Mouse (Mus musculus) limb, embryonic 15.5 days (tissue): ENCODE measurements around the gene Phb2. TPM values are rescaled to one million over a fixed set of nuclear protein-coding genes. Genes with fewer than 3 reads are reported as not detected.

Experiments used
- ATAC-seq: fragments of 200-750 bp; cut with Nextera tagmentation; 2 replicates; pipeline ENCODE4 v1.8.0; 2017; ENCODE audit warnings: low read depth, moderate TSS enrichment; ENCODE audit not compliant: insufficient number of reproducible peaks, low FRiP score, low TSS enrichment
- H3K27ac ChIP-seq: fragments of 300-500 bp; sonication (generic); 2 replicates; pipeline ENCODE4 v1.5.1; 2015; ENCODE audit warnings: moderate library complexity, mild to moderate bottlenecking, inconsistent platforms
- H3K27me3 ChIP-seq: fragments of 300-500 bp; sonication (generic); 2 replicates; pipeline ENCODE4 v1.6.1; 2015; ENCODE audit warnings: inconsistent platforms
- H3K36me3 ChIP-seq: fragments of 300-500 bp; sonication (generic); 2 replicates; pipeline ENCODE4 v1.6.1; 2015; ENCODE audit warnings: inconsistent platforms
- H3K4me1 ChIP-seq: fragments of 300-500 bp; sonication (generic); 2 replicates; pipeline ENCODE4 v1.6.1; 2015; ENCODE audit warnings: inconsistent platforms
- H3K4me2 ChIP-seq: fragments of 300-500 bp; sonication (generic); 2 replicates; pipeline ENCODE4 v1.6.1; 2015; ENCODE audit warnings: mild to moderate bottlenecking, inconsistent platforms
- H3K4me3 ChIP-seq: fragments of 300-500 bp; sonication (generic); 2 replicates; pipeline ENCODE4 v1.5.1; 2015; ENCODE audit warnings: mild to moderate bottlenecking, inconsistent platforms
- H3K9ac ChIP-seq: fragments of 300-500 bp; sonication (generic); 2 replicates; pipeline ENCODE4 v1.6.1; 2015; ENCODE audit warnings: inconsistent platforms
- H3K9me3 ChIP-seq: fragments of 300-500 bp; sonication (generic); 2 replicates; pipeline ENCODE4 v1.6.1; 2016; ENCODE audit warnings: inconsistent platforms
- WGBS: fragments of 180-500 bp; shearing (Covaris S2); methylation state at CpG from one replicate; pipeline ENCODE4 v1.1.7; 2015; 5-methylcytosine and 5-hydroxymethylcytosine counted together
- polyA plus RNA-seq: library from polyadenylated mRNA; unstranded; fragments of >200 nt; fragmentation: Nextera tagmentation; extraction: Ambion mirVana; gene quantifications from 2 replicates; pipeline ENCODE4 v1.2.1, GENCODE M21; 2015

Gene Phb2
- polyA plus RNA-seq, 1 experiment from 2014 or later, result 285 TPM

DNA sequence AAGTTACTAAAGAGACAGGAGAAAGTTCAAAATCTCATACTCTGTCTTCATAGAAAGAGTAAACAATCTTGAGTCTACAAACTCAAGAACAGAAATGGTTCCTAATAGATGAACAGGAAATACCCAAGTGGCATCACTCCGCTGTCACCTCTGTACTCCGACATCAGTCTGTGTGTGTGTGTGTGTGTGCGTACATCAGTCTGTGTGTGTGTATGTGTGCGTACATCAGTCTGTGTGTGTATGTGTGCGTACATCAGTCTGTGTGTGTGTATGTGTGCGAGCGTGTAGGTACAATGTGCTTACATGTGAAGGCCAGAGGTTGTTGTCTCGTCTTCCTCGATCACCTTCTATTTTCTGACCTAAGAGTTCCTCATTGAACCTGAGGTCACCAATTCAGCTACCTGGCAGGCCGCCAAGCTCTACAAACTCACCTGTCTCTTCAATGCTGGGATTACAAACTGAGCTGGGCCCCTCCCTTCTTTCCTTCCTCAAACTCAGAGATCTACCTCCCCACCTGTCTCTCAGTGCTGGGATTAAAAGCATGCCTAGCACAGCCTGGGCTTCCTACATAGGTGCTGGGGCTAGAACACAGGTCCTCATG, 3.7 kb upstream of the Phb2 start:
- Histone ChIP-seq H3K36me3 (peaks cover 49% of the 10 kb centered on the region), H3K9ac (no peak overlapping the region), H3K4me1 (peaks cover 27% of the 10 kb centered on the region), H3K27me3 (no peaks in the 10 kb centered on the region), H3K9me3 (no peaks in the 10 kb centered on the region), H3K27ac (no peak overlapping the region), H3K4me2 (no peak overlapping the region), H3K4me3 (no peak overlapping the region)
- no peak for ATAC-seq
- 94% methylated on average over 10 of the region's 10 CpGs for WGBS

DNA sequence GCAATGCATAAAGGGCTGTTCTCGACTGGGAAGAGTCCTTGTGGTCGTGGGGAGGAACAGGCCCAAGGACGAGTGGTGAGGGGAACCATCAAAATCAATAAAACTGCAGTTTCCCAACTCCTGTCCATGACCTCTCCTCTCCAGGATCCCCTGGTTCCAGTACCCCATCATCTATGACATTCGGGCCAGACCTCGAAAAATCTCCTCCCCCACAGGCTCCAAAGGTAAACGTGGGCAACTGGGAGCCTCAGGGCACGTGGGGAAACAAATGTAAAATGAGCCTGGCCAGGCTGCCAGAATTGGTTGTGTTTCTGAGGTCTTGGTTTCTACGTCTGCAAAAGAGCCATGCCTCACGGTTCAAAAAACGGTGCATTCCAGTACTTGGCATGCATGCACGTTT, 782 bp downstream of the Phb2 start:
- H3K9me3 ChIP-seq, result no peaks in the 10 kb centered on the region
- H3K27ac ChIP-seq, result peak overlapping the region; percentile 88; the same call in 1 of the 2 replicates
- peaks cover 43% of the 10 kb centered on the region for H3K4me1 ChIP-seq
- peak overlapping the region; percentile 85 for H3K4me2 ChIP-seq
- H3K27me3 ChIP-seq, result no peaks in the 10 kb centered on the region
- H3K36me3 ChIP-seq, result peaks cover 55% of the 10 kb centered on the region
- ATAC-seq, result no peak
- peak overlapping the region; percentile 94 for H3K4me3 ChIP-seq
- peak overlapping the region; percentile 76 for H3K9ac ChIP-seq
- WGBS, result 5% methylated on average over 11 of the region's 11 CpGs

DNA sequence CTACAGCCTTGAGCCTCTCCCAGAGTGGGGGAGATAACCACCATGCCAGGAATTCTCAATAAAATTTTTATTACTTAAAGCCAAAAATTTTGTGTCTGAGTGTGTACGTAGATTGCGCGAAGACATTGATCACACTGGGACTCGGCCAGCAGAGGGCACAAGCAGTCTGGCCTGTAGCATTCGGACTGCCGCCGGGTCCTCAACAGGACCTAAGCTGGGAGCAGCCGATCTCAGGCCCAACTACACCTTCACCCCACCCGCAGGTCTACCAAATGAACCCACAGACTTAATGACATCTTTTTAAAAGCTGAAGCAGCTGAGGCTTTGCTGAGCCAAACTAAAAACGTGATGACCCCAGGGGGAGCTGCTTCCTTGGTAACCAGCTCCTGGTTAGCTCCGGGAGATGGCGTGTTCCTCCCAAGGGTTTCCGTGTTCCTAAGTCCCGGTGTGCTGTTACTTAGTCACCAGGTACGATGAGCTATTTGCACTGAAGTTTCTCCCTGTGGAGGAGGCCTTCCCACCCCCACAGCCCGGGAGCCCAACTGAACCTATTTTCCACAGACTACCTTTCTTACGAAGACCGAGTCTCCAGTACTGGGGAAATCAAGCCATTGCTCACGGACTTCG, 4.8 kb downstream of the Phb2 start:
- H3K27ac ChIP-seq, result no peak overlapping the region
- H3K9ac ChIP-seq, result no peak overlapping the region
- H3K4me3 ChIP-seq, result no peak overlapping the region; the same call in 1 of the 2 replicates
- no peak for ATAC-seq
- no peaks in the 10 kb centered on the region for H3K9me3 ChIP-seq
- H3K36me3 ChIP-seq, result peaks cover 47% of the 10 kb centered on the region
- no peaks in the 10 kb centered on the region for H3K27me3 ChIP-seq
- 58% methylated on average over 20 of the region's 20 CpGs for WGBS
- no peak overlapping the region for H3K4me2 ChIP-seq
- H3K4me1 ChIP-seq, result peaks cover 23% of the 10 kb centered on the region

DNA sequence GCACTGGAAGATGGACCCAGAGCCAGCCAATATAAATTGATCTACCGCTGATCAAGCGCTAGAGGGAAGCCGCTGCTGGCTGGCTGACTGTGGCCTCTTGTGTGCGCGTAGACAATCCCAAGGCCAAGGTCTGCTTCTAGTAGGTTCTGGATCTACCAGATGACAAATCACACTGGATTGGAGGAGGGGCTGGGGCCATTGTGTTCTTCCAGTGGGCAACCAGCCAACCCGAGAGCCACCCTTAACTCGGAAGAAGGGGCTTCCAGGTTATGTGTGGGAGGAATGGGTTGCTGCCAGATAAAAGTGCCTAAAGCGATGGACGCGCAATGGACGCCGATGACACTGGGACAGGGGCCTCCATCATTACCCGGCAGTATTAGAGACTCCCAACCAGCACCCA, 5.8 kb downstream of the Phb2 start:
- Histone ChIP-seq H3K4me2 (peak overlapping the region; percentile 25; the same call in 1 of the 2 replicates), H3K27ac (no peak overlapping the region), H3K36me3 (peaks cover 47% of the 10 kb centered on the region), H3K9ac (no peak overlapping the region), H3K27me3 (no peaks in the 10 kb centered on the region), H3K4me1 (peaks cover 20% of the 10 kb centered on the region), H3K9me3 (no peaks in the 10 kb centered on the region), H3K4me3 (peak overlapping the region; percentile 34)
- ATAC-seq, result no peak
- 65% methylated on average over 13 of the region's 13 CpGs for WGBS

DNA sequence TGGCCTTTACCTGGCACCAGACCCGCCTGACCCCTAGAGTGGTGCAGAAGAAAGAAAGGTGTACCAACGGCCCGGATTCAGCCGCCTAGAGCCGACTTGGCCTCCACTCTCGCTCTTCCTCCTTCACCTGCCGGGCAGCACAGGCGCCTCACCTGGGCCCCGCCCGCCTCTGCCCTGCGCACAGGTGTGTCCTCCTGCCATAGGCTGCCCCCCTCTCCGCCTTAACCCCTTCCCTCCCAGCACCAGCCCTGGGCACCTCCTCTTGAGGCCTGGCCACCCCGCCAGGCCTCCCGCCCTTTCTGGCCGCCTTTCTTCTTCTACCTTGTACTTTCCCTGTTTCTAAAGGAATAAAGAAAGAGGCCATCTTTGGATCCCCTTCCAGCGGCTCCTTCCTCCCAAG, 6.6 kb downstream of the Phb2 start:
- H3K36me3 ChIP-seq, result peaks cover 42% of the 10 kb centered on the region
- peak overlapping the region; percentile 5; the same call in 1 of the 2 replicates for H3K9ac ChIP-seq
- H3K4me1 ChIP-seq, result peaks cover 13% of the 10 kb centered on the region
- no peak for ATAC-seq
- peak overlapping the region; percentile 34 for H3K4me3 ChIP-seq
- H3K27me3 ChIP-seq, result no peaks in the 10 kb centered on the region
- peak overlapping the region; percentile 48; the same call in 1 of the 2 replicates for H3K27ac ChIP-seq
- H3K4me2 ChIP-seq, result peak overlapping the region; percentile 17; the same call in 1 of the 2 replicates
- no peaks in the 10 kb centered on the region for H3K9me3 ChIP-seq
- WGBS, result 48% methylated on average over 16 of the region's 16 CpGs

DNA sequence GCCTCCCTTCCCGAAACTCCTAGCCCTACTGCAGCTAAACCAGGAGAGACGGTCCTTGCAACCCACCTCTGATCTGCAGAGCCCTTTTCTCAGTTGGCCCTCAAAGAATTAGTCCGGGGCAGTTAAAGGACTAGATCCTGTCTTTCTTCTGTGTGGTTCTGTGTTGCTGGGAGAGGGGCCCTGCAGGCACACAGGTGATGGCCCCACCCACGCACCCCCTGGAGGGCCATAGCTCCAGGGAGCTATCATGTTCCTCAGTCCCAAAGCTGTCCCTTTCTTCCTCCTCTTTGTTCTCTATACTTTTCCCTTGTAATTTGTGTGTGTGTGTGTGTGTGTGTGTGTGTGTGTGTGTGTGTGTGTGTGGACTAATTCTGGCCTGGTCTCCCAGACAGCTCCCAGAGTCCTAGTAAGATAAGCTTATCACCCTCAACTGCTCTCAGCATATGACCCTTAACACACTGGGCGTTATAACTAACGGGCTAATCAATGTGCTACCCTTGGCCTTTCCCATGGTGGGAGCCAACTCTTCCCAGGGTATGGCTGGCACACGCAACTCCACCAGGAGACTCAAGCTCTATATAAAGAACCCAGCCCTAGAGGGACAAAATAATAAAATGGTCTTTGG, 7.3 kb downstream of the Phb2 start:
- Histone ChIP-seq H3K27me3 (no peaks in the 10 kb centered on the region), H3K4me2 (peak overlapping the region; percentile 17), H3K27ac (peak overlapping the region; percentile 48; the same call in 1 of the 2 replicates), H3K36me3 (peaks cover 34% of the 10 kb centered on the region), H3K9me3 (no peaks in the 10 kb centered on the region), H3K9ac (peak overlapping the region; percentile 5; the same call in 1 of the 2 replicates), H3K4me1 (peaks cover 7% of the 10 kb centered on the region; the same call in 1 of the 2 replicates), H3K4me3 (peak overlapping the region; percentile 34; the same call in 1 of the 2 replicates)
- no peak for ATAC-seq
- 59% methylated on average over 7 of the region's 7 CpGs for WGBS

DNA sequence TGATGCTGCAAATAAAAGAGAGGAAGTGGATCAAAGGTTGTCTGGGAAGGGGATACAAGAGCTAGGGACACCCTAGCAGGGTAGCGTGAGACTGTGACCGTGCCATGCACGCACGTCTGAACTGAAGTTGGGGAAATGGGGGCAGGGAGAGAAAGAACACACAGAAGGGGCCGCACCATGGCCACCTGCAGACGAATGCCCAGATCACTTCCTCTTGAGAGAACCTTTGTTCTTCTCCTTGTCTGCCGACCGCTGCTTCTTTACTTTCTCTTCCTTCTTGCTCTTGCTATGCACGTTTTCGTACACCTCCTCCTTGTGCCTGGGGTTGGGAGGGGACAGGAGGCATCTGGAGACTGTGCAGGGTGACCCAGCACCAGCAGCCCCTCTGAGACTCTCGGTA, 8.8 kb downstream of the Phb2 start:
- Histone ChIP-seq H3K4me1 (peaks cover 5% of the 10 kb centered on the region; the same call in 1 of the 2 replicates), H3K36me3 (peaks cover 20% of the 10 kb centered on the region), H3K27me3 (no peaks in the 10 kb centered on the region), H3K9ac (no peak overlapping the region), H3K4me2 (no peak overlapping the region), H3K27ac (no peak overlapping the region), H3K9me3 (no peaks in the 10 kb centered on the region), H3K4me3 (no peak overlapping the region)
- 76% methylated on average over 11 of the region's 11 CpGs for WGBS
- ATAC-seq, result no peak

DNA sequence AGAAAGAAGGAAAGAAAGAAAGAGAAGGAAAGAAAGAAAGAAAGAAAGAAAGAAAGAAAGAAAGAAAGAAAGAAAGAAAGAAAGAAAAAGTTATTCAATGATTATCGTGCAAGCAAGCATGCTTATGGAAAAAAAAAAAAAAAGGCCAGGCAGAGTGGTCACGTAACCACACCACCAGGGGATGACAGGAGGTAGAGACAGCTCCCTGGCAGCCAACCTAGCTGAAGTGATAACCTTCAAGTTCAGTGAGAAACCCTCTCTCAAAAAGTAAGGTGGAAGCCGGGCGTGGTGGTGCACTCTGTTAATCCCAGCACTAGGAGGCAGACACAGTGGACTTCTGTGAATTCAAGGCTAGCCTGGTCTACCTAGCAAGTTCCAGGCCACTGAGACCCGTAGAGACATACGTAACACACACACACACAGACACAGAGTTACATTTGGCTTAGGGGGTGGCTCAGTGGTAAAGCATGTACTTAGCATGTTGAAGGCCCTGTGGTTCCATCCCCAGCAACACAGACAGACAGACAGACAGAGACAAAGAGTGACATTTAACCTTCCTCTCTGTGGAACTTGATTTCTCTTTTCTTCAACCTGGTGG, 10.8 kb downstream of the Phb2 start:
- no peaks in the 10 kb centered on the region for H3K9me3 ChIP-seq
- H3K4me3 ChIP-seq, result no peak overlapping the region
- 85% methylated on average over 6 of the region's 6 CpGs for WGBS
- no peak overlapping the region for H3K4me2 ChIP-seq
- no peak overlapping the region for H3K27ac ChIP-seq
- H3K36me3 ChIP-seq, result no peaks in the 10 kb centered on the region
- H3K4me1 ChIP-seq, result no peaks in the 10 kb centered on the region
- ATAC-seq, result no peak
- H3K9ac ChIP-seq, result no peak overlapping the region
- no peaks in the 10 kb centered on the region for H3K27me3 ChIP-seq

DNA sequence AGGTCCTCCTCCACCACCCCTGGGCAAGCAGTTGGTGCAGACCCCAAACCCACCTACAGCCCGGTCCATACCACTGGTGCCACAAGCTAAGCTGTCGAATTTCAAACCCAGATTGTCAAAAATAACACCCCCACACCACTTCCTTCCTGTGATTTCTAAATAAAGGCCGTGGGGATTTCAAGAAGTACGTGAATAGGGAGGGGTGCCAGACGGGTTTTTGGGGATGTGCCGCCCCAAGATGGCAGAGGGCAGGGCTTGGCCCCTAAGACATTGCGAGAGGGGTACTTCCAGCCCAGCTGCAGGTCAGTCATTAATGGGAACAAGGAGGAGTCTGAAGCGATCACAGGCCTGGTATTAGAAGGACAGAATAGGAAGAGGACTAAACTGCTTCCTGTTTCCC, 11.4 kb downstream of the Phb2 start:
- Histone ChIP-seq H3K27ac (no peak overlapping the region), H3K4me3 (no peak overlapping the region), H3K4me1 (no peaks in the 10 kb centered on the region), H3K9me3 (no peaks in the 10 kb centered on the region), H3K4me2 (no peak overlapping the region), H3K9ac (no peak overlapping the region), H3K27me3 (no peaks in the 10 kb centered on the region), H3K36me3 (no peaks in the 10 kb centered on the region)
- no peak for ATAC-seq
- WGBS, result 66% methylated on average over 8 of the region's 8 CpGs

DNA sequence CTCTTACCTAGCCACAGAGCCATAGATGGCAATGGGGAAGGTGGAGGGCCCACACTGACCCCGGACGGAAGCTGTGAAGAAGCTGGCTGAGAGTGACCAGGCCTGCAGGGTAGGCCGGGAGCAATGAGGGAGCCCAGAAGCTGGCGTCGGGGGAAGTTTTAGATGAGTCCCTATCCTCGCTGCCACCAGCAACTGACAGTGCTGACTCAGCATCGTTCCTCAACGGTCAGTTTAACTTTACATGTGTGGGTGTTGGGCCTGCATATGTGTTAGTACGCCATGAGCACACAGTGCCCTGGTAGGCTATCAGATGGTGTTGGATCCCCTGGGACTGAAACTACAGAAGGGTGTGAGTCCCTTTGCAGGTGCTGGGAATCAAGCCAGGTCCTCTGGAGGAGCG, 12.3 kb downstream of the Phb2 start:
- ATAC-seq, result no peak
- no peak overlapping the region for H3K9ac ChIP-seq
- WGBS, result 83% methylated on average over 10 of the region's 10 CpGs

DNA sequence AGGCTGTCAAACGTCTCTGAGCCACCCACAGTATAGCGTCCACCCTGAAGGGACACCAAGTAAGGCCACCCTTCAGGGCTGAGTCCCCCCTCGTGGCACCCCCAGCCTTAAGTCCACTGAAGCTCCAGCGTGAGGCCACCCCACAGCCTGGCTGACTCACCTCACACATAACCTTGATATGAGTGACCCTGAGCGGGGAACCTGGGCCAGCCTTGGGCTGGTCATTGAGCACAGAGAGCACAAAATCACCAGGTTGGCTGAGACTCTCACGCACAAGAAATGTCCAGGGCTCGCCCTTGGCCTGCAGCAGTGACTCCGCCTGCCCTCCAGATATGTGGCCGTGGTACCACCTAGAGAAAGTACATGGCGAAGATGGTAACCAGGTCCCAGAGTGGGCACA, 16.5 kb downstream of the Phb2 start:
- no peaks in the 10 kb centered on the region for H3K9me3 ChIP-seq
- no peak for ATAC-seq
- H3K27me3 ChIP-seq, result no peaks in the 10 kb centered on the region
- no peak overlapping the region for H3K9ac ChIP-seq
- H3K27ac ChIP-seq, result no peak overlapping the region
- no peak overlapping the region for H3K4me2 ChIP-seq
- no peak overlapping the region for H3K4me3 ChIP-seq
- 88% methylated on average over 10 of the region's 10 CpGs for WGBS
- H3K36me3 ChIP-seq, result no peaks in the 10 kb centered on the region
- H3K4me1 ChIP-seq, result peaks cover 6% of the 10 kb centered on the region; the same call in 1 of the 2 replicates

More for the DNA sequence above, 12.3 kb downstream of the Phb2 start:
- Histone ChIP-seq H3K27ac (no peak overlapping the region), H3K4me2 (no peak overlapping the region), H3K27me3 (no peaks in the 10 kb centered on the region), H3K36me3 (no peaks in the 10 kb centered on the region), H3K4me1 (no peaks in the 10 kb centered on the region), H3K4me3 (no peak overlapping the region), H3K9me3 (no peaks in the 10 kb centered on the region)
